Mouse (Mus musculus): Measurements from ENCODE around the gene Dock9. TPM values are rescaled to one million over a fixed set of nuclear protein-coding genes. Genes with fewer than 3 reads are reported as not detected.

Gene Dock9
- total and polyA plus RNA-seq, 2 experiments from 2014 or later: 4.1 to 20.5 TPM

GRCm38 (mm10) chr14:121608522-121608921 lies 189.1 kb downstream of the Dock9 start:
- Histone ChIP-seq H3K36me3 (replicated peaks; ENCODE audit: control insufficient read depth, insufficient read depth, low read length) (0 out of 2 replicates have a peak, but pooled peaks cover 5% of the 10 kb centered on the region), H3K9me3 (replicated peaks; ENCODE audit: control insufficient read depth, low read length) (no peaks in the 10 kb centered on the region), H3K27ac (ENCODE audit: low read depth) (no peak overlapping the region), H3K9ac (replicated peaks; ENCODE audit: low read depth, low read length) (no peak overlapping the region), H3K4me1 (ENCODE audit: control insufficient read depth, insufficient read depth) (0 out of 2 replicates have a peak, but pooled peaks cover 5% of the 10 kb centered on the region), H3K4me3 (ENCODE audit: low read depth, low read length) (no peak overlapping the region), H3K27me3 (ENCODE audit: control insufficient read depth, insufficient read depth, low read length) (no peaks in the 10 kb centered on the region), H3K4me2 (ENCODE audit: low read depth, low read length) (no peak overlapping the region)
- DNase-seq (ENCODE audit: low spot score) (no peak), ATAC-seq (ENCODE audit: insufficient read depth, low read depth) (no peak)
- TF ChIP-seq CTCF (IDR thresholded peaks at IDR 0.05; ENCODE audit: low read depth) (no peak), EP300 (IDR thresholded peaks at IDR 0.05; ENCODE audit: low read depth) (no peak)
- WGBS: 27% methylated on average over 5 of the region's 5 CpGs

- Histone ChIP-seq H3K9ac (replicated peaks; ENCODE audit: low read depth, low read length) (no peak overlapping the region), H3K4me2 (ENCODE audit: low read depth, low read length) (no peak overlapping the region), H3K36me3 (replicated peaks; ENCODE audit: control insufficient read depth, insufficient read depth, low read length) (0 out of 2 replicates have a peak, but pooled peaks cover 11% of the 10 kb centered on the region), H3K9me3 (replicated peaks; ENCODE audit: control insufficient read depth, low read length) (no peaks in the 10 kb centered on the region), H3K4me3 (ENCODE audit: low read depth, low read length) (no peak overlapping the region), H3K27ac (ENCODE audit: low read depth) (no peak overlapping the region), H3K4me1 (ENCODE audit: control insufficient read depth, insufficient read depth) (0 out of 2 replicates have a peak, but pooled peaks cover 5% of the 10 kb centered on the region), H3K27me3 (ENCODE audit: control insufficient read depth, insufficient read depth, low read length) (no peaks in the 10 kb centered on the region)
- TF ChIP-seq CTCF (IDR thresholded peaks at IDR 0.05; ENCODE audit: low read depth): no peak
- no peak for TF ChIP-seq EP300 (IDR thresholded peaks at IDR 0.05; ENCODE audit: low read depth)
- 51% methylated on average over 7 of the region's 7 CpGs for WGBS
- DNase-seq (ENCODE audit: low spot score) (no peak), ATAC-seq (ENCODE audit: insufficient read depth, low read depth) (0 out of 2 replicates have a peak, but pooled peaks have one; percentile 30)
Observed at GRCm38 (mm10) chr14:121606433-121606832, 191.2 kb downstream of the Dock9 start.

- DNase-seq (ENCODE audit: low spot score) (no peak), ATAC-seq (ENCODE audit: insufficient read depth, low read depth) (no peak)
- Histone ChIP-seq H3K36me3 (replicated peaks; ENCODE audit: control insufficient read depth, insufficient read depth, low read length) (0 out of 2 replicates have a peak, but pooled peaks cover 11% of the 10 kb centered on the region), H3K9me3 (replicated peaks; ENCODE audit: control insufficient read depth, low read length) (no peaks in the 10 kb centered on the region), H3K4me3 (ENCODE audit: low read depth, low read length) (no peak overlapping the region), H3K4me2 (ENCODE audit: low read depth, low read length) (no peak overlapping the region), H3K9ac (replicated peaks; ENCODE audit: low read depth, low read length) (no peak overlapping the region), H3K4me1 (ENCODE audit: control insufficient read depth, insufficient read depth) (0 out of 2 replicates have a peak, but pooled peaks cover 5% of the 10 kb centered on the region), H3K27me3 (ENCODE audit: control insufficient read depth, insufficient read depth, low read length) (no peaks in the 10 kb centered on the region), H3K27ac (ENCODE audit: low read depth) (no peak overlapping the region)
- 81% methylated on average over 7 of the region's 7 CpGs for WGBS
- TF ChIP-seq EP300 (IDR thresholded peaks at IDR 0.05; ENCODE audit: low read depth): no peak
- TF ChIP-seq CTCF (IDR thresholded peaks at IDR 0.05; ENCODE audit: low read depth): no peak
Observed at GRCm38 (mm10) chr14:121605260-121605659, 192.4 kb downstream of the Dock9 start.

GRCm38 (mm10) chr14:121604565-121604964 lies 193.1 kb downstream of the Dock9 start:
- Histone ChIP-seq H3K27ac (ENCODE audit: low read depth) (no peak overlapping the region), H3K27me3 (ENCODE audit: control insufficient read depth, insufficient read depth, low read length) (no peaks in the 10 kb centered on the region), H3K4me2 (ENCODE audit: low read depth, low read length) (no peak overlapping the region), H3K36me3 (replicated peaks; ENCODE audit: control insufficient read depth, insufficient read depth, low read length) (0 out of 2 replicates have a peak, but pooled peaks cover 11% of the 10 kb centered on the region), H3K4me3 (ENCODE audit: low read depth, low read length) (no peak overlapping the region), H3K9me3 (replicated peaks; ENCODE audit: control insufficient read depth, low read length) (no peaks in the 10 kb centered on the region), H3K4me1 (ENCODE audit: control insufficient read depth, insufficient read depth) (0 out of 2 replicates have a peak, but pooled peaks cover 5% of the 10 kb centered on the region), H3K9ac (replicated peaks; ENCODE audit: low read depth, low read length) (no peak overlapping the region)
- DNase-seq (ENCODE audit: low spot score): no peak
- no peak for ATAC-seq (ENCODE audit: insufficient read depth, low read depth)
- TF ChIP-seq CTCF (IDR thresholded peaks at IDR 0.05; ENCODE audit: low read depth) (no peak), EP300 (IDR thresholded peaks at IDR 0.05; ENCODE audit: low read depth) (no peak)
- WGBS: 89% methylated on average over 4 of the region's 4 CpGs

GRCm38 (mm10) chr14:121602610-121603009 lies 195.0 kb downstream of the Dock9 start:
- no peak for DNase-seq (ENCODE audit: low spot score)
- no peaks in the 10 kb centered on the region for H3K27me3 ChIP-seq (ENCODE audit: control insufficient read depth, insufficient read depth, low read length)
- 78% methylated on average over 6 of the region's 6 CpGs for WGBS
- no peak for ATAC-seq (ENCODE audit: insufficient read depth, low read depth)
- no peak overlapping the region for H3K4me2 ChIP-seq (ENCODE audit: low read depth, low read length)
- 0 out of 2 replicates have a peak, but pooled peaks cover 11% of the 10 kb centered on the region for H3K36me3 ChIP-seq (replicated peaks; ENCODE audit: control insufficient read depth, insufficient read depth, low read length)
- no peak overlapping the region for H3K9ac ChIP-seq (replicated peaks; ENCODE audit: low read depth, low read length)
- TF ChIP-seq CTCF (IDR thresholded peaks at IDR 0.05; ENCODE audit: low read depth) (no peak), EP300 (IDR thresholded peaks at IDR 0.05; ENCODE audit: low read depth) (no peak)
- no peak overlapping the region for H3K27ac ChIP-seq (ENCODE audit: low read depth)
- 0 out of 2 replicates have a peak, but pooled peaks cover 5% of the 10 kb centered on the region for H3K4me1 ChIP-seq (ENCODE audit: control insufficient read depth, insufficient read depth)
- no peaks in the 10 kb centered on the region for H3K9me3 ChIP-seq (replicated peaks; ENCODE audit: control insufficient read depth, low read length)
- H3K4me3 ChIP-seq (ENCODE audit: low read depth, low read length): no peak overlapping the region

- DNase-seq (ENCODE audit: low spot score): no peak
- 86% methylated on average over 4 of the region's 4 CpGs for WGBS
- ATAC-seq (ENCODE audit: insufficient read depth, low read depth): no peak
- Histone ChIP-seq H3K4me2 (ENCODE audit: low read depth, low read length) (no peak overlapping the region), H3K9ac (replicated peaks; ENCODE audit: low read depth, low read length) (no peak overlapping the region), H3K36me3 (replicated peaks; ENCODE audit: control insufficient read depth, insufficient read depth, low read length) (0 out of 2 replicates have a peak, but pooled peaks cover 11% of the 10 kb centered on the region), H3K4me1 (ENCODE audit: control insufficient read depth, insufficient read depth) (no peaks in the 10 kb centered on the region), H3K4me3 (ENCODE audit: low read depth, low read length) (no peak overlapping the region), H3K9me3 (replicated peaks; ENCODE audit: control insufficient read depth, low read length) (no peaks in the 10 kb centered on the region), H3K27me3 (ENCODE audit: control insufficient read depth, insufficient read depth, low read length) (no peaks in the 10 kb centered on the region), H3K27ac (ENCODE audit: low read depth) (no peak overlapping the region)
- TF ChIP-seq CTCF (IDR thresholded peaks at IDR 0.05; ENCODE audit: low read depth) (no peak), EP300 (IDR thresholded peaks at IDR 0.05; ENCODE audit: low read depth) (no peak)
Observed at GRCm38 (mm10) chr14:121600538-121600937, 197.1 kb downstream of the Dock9 start.

Data from heart, postnatal 0 days (tissue).